Mouse (Mus musculus): ENCODE results near the gene Tox3.

The Tox3 gene

DNA sequence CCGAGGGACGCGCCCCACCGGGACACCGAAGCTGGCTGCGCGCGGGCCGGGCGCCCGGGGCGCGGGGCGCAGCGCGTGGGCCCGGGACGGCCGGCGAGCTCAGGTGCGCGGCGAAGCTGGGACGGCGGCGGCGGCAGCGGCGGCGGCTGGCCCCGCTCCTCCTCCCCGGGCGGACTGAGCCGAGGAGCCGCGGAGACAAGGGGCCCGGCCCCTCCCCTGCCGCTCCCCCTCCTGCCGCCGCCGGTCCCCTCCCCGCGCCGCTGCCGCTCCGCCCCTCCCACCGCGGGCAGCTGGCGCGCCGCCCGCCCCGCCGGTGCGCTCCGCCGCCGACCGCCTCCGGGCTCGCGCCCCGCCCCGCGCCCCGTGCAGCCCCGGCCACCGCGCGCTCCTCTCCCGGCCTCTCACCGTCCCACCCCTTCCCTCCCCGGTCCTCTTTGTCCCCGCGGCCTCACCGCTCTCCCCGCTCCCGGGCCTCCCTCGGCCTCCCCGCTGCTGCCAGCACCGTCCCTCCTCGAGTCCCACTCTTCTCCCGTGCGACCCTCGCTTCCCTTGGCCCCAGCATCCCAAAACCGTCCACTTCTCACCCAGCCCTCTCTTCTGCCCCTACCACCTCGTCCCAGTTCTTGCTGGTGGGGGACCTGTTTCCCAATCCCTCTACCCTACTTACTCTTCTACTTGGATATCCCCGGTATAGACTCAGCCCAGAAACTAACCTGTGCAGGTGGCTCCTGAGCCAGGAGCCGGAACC lies at the start of gene Tox3:
TSS of gene Tox3 (minus strand) at position 166 of the 748 bp plus-strand sequence.
- no peak for DNase-seq

DNA sequence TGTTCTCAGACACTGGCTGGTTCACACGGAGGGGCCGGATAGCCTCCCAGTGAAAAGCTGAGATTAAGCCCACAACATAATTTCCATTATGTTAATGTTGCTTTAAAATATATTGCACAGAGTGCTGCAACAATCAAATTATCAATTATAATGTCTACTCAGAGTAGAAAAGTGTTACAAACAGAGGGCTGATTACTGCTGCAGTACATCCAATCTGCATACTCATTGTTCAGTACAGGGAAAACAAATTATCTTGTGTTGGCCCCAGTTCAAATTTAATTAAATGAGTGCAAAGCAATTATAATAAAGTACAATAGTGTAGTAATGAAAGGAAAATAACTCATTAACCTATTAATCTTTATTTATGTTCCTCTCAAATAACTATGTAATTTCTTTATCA lies 44.5 kb upstream of the Tox3 start:
- no peak for DNase-seq

DNA sequence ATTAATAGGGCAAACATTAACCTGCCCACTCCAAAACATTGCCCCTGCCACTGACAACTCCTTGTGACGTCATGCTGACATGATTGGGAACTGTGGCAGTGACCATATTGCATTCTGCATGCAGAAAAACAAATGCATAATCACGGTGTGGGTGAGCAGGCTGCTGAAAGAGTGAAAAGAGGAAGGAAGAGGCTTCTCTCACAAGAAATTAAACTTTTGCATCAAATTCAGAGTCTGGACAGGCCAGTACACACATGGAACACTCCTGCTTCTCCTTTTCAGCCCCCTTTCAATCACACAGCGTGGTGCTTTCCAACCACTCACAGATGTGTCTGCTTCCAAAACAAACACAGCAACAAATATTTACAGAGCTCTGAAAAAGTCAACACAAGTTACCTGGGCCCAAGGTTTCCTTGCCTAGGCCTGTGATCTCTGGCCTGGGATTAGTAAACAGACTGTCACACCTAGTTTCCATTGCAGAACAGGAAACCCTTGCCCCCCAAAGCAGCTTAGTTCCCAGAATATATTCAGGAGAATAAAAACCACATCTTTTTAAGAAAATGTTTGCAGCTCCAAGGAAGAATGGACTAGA lies 43.4 kb upstream of the Tox3 start:
- no peak for DNase-seq

DNA sequence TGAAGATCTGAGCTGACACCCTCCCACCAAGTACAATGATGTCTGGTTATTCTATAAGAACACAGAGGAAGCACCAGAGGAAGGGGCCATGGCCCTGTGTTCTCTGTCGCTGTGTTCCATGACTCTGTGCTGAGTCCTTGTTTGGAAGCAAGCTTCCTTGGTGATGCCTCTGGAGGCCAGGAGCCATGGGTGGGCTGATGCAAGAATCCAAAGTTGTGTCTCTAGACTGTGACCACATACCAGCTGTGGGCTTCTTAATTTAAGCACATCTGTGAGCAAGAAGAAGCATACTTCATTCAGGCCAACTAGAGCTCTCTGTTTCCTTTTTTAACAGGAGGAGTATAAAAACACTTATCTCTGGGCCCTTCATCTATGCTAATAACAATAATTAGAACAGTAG lies 42.7 kb upstream of the Tox3 start:
- DNase-seq: no peak

DNA sequence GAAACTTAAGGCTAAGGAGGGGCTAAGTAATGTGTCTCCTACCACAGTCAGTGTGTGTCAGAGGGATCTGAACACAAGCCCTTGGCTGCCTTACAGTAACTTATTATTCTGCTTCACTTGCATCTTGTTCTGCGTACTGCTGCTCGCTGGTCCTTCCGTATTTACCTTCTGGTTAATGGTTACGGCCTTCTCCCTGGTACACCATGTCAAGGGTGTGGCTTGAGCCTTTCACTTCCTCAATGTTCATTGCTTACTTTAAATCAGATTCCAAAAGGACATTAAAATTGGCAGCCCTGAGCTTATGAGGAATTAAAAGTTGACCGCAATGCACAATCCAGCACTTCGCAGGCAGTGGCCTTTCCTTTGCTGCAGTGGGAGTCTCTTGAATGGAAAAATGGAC lies 30.9 kb upstream of the Tox3 start:
- DNase-seq: no peak

DNA sequence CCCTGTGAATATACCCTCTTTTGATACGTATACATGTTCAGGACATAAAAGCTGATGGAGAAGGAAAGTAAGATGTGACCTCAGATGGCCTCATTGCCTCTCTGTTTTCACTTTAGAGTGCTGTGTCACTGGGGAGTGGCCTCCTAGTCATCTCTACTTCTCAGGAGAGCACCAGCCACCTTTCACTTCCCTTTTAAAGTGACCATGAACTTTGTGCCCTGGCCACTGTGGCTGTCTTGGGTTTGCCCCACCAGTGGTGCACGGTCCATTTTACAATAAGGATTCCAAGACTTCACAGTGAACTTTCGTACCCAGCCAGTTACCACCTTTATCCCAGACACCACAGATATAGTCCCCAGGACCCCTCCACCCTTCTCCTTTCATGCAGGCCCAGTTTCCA lies 29.9 kb upstream of the Tox3 start:
- DNase-seq: no peak

DNA sequence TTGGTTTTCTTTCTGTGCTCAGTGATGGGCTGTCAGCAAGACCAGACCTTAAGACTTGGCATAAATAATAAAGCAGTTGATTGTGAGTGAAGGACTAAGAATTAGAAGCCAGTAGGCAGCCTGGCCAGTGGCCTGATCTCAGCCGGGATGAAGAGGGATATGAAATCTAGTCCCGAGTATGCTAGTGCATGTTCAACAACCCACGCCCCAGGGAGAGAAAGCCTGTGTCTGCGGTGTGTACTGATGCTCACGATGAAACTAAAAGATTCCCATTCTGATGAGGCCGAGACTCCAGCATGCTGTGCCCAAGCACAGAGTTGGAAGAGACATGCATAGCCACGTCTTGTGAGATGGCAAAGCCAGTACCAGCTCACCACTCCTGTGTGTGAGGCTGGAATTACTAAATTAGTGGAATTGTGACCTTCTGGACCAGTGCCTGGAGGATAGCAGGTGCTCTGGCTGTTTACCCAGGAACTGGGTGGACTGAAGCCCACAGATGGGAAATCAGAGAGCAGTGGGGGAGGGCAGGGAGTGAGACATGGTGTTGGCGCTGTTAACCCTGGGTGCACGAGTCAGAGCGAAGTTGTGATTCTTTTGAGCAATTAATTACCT lies 23.6 kb upstream of the Tox3 start:
- DNase-seq: peak; percentile 79

DNA sequence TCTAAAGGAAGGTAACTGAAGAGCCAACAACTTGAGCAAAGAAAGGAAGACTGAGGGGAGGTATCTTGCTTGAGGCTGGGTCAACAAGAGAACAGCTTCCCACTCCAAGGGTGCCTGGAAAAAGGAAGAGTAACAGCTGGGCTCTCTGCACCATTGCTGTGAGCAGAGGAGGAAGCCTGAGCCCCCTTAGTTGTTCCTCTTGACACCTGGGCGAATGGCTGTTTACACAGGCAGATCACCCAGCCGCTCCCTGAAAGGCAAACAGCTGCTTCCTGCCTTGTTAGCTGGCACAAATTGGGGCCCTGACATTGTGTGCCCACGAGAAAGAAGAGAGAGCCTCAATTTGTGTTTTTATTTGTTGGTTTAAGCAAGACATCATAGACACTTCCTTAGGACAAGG lies 21.7 kb upstream of the Tox3 start:
- no peak for DNase-seq

DNA sequence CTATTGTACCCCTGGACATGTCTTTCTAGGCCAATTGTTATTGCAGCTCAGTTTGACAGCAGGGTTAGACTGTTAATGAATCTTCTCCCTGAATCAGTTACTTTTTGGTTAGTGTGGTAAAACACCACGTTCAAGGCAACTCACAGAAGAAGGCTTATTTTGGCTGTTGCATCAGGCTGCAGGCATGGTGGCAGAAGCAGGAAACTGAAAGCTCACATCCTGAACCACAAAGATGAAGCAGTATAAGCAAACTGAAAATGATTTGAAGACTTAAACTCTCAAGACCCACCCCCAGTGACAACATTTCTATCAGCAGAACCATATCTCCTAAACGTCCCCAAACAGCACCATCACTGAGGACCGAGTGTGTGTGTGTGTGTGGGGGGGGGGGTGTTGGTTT lies 8.6 kb upstream of the Tox3 start:
- DNase-seq: no peak

DNA sequence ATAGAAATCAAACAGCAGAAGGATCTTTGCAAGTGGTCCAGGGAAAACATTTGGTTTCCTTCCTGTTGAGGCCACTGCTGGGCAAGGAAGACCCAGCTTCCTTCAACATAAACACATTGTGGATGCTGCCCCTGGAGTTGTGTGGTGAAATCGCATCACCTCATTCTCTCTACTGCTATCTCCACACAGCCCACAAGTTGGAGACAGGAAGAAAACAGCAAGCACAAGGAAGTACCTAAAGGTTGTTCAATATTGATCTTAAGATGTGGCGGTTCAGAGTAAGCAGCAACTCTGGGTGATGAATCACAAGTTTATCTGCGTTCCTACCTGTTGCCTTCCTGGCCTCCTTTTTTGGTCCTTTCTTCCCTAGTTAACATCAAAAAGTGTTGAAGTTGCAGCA lies 6.6 kb upstream of the Tox3 start:
- no peak for DNase-seq

DNA sequence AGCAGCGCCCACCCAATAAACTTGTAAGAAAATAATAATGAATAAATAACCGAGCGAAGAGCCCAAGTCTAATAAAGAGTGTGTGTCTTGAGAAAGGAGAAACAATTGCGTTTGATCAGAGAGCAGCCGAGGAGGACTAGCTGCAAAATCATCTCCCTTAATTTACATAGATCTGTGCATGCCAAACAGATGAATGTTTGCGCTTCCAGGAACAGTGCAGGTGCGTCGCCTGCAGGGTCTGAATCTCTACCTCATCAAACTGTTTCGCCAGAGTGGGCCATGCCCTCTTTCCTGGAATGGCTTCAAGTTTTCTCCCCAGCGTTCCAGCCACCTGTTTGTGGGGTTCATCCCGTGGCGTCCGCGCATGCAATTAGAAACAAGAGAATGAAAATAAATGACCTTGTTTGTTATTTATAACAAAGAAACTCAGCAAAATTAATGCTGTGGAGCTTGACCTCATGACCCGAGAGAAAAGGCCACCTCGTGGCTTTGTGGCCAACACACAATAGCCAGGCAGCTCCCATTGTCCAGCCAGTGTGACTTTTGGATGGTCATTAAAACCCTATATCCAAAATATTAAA lies 5.9 kb upstream of the Tox3 start:
- DNase-seq: no peak

DNA sequence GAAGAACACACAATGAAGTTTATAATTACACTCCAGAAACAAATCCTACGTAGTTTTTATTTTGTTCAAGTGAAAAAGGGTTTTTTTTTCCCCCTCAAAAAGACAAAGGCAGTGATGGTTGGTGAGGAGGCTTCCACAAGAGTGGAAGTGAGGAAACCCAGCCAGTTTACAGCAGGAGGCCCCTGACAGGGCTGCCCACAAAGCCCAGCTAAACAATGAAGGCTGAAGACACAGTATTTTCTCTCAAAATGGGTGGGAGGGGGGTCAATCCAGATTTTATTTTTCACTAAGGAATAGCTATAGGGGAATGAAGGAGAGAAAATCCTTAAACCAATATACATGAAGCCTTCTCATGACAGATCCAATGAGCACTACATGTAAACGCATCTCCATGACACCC lies 5.4 kb upstream of the Tox3 start:
- no peak for DNase-seq

DNA sequence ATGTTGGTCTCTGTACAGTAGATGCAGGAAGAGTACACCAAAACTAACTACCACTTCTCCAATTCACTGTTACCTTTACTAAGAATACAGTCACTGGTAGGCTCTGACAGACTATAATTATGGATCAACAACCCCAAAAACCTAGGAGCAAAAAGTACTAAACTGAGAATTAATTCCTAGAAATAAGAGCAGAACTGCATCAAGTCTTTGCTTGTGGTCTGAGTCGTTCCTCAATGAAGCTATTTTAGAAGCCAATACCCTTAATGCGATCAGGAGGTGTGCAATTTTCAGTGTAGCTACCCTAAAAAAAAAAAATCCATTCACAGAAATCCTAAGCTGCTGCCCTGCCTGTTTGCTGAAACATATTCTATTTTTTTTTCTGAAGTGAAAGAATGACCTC lies 4.8 kb upstream of the Tox3 start:
- DNase-seq: no peak

DNA sequence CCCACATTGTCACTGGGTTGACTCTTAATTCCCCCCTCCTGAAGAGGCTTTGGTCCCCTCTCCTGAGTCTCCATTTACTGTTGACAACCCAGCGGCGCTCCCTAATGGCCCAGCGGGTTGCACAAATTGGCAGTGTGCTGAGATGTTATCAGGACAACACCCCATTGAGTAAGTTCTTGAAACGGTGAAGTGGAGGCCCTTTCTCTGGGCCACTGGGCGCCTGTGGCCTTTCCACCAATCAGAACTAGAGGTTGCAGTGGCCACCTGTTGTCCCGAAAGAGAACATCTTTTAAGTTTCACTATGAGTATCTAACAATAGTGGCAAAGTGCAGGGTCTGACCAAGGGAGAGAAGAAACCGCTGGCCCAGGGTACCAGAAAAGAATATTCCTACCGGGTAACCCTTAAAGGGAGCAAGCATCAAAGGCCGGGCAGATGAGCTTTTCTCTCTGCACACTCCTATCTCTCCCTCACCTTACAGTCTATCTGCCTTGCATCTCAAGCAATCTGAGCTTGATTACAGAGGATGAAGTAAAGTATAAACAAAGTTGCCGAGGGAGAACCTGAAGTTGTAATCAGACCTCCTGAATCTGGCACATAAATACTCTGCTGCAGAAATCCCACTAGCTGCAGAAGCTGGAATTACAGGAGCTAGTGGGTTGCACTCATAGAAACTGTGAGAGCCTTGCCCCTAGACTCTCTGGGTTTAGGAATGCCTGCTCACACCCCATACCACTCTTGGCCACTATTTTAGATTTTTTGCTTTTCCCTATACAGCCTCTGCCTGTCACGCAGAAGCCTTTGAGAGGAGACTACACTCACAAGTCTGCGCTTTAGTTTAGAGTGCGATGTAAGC lies 1.8 kb upstream of the Tox3 start:
- no peak for DNase-seq

DNA sequence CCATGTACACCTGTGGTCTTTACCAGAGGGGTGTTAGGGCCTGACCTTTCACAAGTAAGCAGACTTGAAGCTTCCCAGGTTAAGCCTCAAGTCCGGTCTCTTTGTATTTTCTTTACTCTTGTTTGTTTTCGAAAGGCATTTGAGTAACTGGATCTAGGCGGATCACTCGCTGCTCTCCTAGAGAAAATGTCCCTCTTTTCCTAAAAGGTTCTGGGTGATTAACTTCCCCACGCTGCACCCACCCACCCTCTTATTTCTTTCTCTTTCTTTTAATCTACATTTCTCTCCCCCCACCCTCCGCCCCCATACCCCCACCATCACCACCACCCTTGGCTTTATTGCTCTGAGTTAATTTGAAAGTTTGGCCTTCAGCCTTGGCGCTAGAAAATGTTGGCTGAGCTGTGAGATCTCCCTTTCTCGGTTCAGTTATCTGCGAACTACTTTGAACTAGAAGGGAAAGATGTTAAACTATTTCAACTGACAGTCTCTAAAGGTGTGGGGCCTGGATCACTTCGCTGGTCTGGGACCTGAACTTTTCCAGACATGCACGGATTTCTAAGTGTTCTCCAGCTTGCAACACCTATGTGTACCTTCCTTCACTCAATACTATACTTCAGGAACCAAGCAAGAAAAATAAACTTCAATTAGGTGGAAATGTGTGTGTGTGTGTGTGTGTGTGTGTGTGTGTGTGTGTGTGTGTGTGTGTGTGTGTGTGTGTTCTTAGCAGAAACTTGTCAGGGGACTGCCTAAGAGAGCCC lies 962 bp upstream of the Tox3 start:
- DNase-seq: no peak

DNA sequence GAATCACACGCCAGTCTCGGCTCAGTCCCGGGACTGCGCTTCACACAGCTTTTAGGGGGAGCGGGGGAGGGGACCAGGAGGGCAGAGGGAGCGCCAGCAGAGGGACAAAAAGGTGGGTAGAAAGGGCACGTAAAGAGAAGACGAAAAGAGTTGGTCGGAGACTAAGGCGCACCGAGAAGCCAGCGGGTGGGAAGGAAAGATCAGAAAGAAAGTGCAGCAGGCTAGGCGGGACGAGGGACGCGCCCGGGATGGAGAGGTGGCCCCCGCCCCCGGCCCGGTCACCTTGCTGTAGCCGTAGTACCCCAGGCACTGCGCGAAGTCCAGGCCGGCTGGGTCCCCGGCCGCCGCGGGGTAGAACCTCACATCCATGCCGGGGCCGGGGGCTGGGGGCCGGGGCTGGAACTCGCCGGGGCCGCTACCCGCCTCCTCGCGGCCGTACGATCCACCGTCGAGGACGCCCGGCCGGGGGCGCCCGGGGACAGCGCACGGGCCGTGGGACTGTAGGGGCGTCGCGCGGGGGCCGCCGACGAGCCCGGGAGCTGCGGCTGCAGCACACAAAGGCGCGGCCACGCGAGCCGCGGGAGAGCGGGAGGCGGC lies 464 bp downstream of the Tox3 start:
- no peak for DNase-seq

DNA sequence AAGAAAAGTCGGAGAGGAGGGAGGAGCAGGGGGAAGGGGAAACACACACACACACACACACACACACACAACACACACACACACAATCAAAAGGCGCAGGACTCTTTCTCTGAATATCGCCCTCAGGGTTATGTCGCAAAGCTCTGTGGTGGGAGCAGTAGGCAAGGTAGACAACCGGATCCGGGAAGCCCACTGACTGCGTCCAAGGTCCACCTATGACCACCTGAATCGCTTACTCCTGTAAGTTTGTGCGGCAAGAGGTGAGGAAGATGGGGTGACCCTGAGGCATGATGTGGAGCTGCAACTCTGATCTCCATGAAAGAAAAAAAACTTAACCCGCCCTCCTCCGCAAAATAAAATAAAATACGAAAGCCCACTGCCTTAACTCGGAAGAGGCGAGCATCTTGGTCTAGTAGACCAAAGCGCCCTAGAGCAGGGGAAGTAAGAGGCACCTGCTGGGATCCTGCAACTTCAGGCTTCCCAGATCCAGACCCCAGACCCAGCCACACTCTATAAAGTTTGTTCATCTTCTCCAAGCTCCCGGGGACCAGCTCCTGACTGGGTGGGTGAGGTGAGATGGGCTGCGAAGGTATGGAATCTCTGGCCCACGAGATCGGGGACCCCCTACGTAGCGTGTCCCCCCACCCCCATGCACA lies 1.1 kb downstream of the Tox3 start:
- DNase-seq: no peak

DNA sequence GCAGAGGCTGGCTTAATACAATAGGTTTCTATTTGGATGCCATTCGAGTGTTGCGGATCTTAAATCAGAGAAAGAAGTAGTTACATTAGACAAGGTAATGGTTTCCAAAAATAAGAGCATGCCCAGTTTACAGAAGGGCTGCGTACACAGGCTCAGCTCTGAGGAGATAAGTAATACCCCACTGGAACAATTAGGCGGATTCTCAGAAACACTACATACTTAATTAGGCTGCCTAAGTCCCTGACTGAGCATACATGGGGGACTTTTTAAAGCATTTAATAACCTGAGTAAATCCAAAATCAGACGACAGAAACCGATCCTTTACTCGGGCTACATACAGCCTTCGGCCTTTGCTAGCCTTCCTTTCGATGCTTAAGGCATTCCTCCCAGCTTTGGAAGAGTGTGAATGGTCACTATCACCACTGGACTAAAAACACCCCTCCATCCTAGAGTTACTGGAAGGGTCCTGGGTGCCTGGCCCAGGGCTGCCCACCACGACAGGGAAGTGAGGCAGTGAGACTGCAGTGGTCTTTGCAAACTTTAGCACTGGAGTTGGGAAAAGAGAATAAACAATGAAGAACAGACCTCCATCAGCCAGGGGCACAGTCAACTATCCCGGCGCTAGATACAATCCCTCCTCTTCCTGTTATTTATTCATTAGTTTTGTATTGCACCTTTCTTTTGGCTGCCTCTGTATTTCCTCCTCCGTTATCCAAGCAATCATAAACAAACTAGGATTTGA lies 1.8 kb downstream of the Tox3 start:
- DNase-seq: no peak

DNA sequence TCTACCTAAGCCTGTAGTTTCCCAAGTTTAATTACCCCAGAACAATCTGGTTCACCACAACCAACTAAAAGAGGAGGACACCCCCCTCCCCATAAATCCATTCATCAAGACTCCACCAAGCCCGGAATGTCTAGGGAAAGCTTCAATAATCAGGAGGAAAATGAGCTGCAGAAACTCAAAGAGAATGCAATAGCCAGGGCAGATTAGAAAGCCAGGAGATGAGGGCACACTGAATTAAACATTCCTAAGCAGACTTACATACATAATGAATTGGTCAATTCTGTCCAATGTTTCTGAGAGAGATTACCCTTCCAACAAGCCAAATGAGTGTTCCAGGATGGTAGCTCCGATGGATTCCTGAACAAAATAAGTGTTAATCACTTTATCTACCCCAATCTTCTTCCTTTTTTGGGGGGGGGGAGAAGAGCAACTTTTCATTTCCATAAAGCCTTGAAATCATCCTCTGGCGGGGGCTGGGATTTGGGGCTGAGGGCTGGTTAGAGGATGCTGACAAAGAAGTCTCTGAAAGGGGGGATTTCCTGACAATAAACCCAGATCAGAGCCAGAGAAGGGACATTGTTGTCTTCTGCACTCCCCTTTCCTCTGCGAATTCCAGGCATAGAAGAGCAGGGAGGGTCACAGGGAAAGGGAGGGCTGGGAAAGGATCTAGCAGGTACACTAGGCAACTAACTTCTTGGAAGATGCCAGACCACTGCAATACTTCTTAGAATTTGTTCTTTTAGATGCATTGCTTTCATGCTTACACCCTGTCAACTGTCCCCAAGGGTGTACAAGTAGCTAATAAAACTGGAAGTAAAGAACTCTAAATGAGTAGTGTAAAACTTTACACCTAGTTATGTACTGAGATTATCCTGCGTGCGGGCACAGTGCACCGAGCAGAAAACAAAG lies 17.5 kb downstream of the Tox3 start:
- DNase-seq: no peak

DNA sequence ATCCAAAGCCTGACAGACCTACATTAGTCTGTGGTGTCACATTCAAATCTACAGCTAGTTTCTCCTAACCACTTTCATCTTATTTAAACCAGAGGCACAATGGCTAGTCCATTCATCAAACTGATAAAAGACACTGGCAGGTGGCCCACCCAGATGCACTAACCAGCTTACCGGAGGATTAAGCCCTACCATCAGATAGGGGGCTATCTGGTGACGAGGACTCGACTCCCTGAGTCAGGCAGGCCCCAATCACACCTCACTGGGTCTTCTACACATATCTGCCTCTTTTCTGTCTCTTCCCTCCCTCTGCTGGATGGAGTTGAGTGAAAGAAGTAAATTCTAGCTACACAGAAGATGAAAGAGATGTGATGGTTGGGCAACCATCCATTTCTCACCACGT lies 24.3 kb downstream of the Tox3 start:
- DNase-seq: no peak
